Mouse (Mus musculus): ENCODE data around the gene Mrpl20. TPM values are rescaled to one million over a fixed set of nuclear protein-coding genes. Genes with fewer than 3 reads are reported as not detected.

Mrpl20 gene
- polyA plus RNA-seq, 1 experiment from 2014 or later: 227 TPM

GRCm38 (mm10) chr4:155833234-155833633, 30.6 kb downstream of the Mrpl20 start:
- Histone ChIP-seq H3K4me1 (replicated peaks) (peaks cover 40% of the 10 kb centered on the region), H3K4me3 (replicated peaks) (peak overlapping the region; percentile 94; the same call in 1 of the 2 replicates), H3K9me3 (replicated peaks) (no peaks in the 10 kb centered on the region), H3K9ac (0 out of 2 replicates have a peak overlapping the region, but pooled peaks have one; percentile 94), H3K27ac (peak overlapping the region; percentile 34), H3K27me3 (0 out of 2 replicates have a peak, but pooled peaks cover 3% of the 10 kb centered on the region), H3K4me2 (peak overlapping the region; percentile 92), H3K36me3 (peaks cover 17% of the 10 kb centered on the region)
- 80% methylated on average over 4 of the region's 4 CpGs for WGBS (ENCODE audit: insufficient replicate concordance)
- no peak for ATAC-seq (ENCODE audit: low read depth)
- DNase-seq: no peak

GRCm38 (mm10) chr4:155833836-155834235, 31.2 kb downstream of the Mrpl20 start:
- H3K4me3 ChIP-seq (replicated peaks): no peak overlapping the region
- H3K4me2 ChIP-seq: peak overlapping the region; percentile 92; the same call in 1 of the 2 replicates
- no peaks in the 10 kb centered on the region for H3K9me3 ChIP-seq (replicated peaks)
- DNase-seq (peak; percentile 60), ATAC-seq (ENCODE audit: low read depth) (no peak)
- H3K4me1 ChIP-seq (replicated peaks): peaks cover 46% of the 10 kb centered on the region
- H3K9ac ChIP-seq: peak overlapping the region; percentile 5; the same call in 1 of the 2 replicates
- H3K27me3 ChIP-seq: 0 out of 2 replicates have a peak, but pooled peaks cover 3% of the 10 kb centered on the region
- WGBS (ENCODE audit: insufficient replicate concordance): 46% methylated on average over 2 of the region's 2 CpGs
- peak overlapping the region; percentile 34; the same call in 1 of the 2 replicates for H3K27ac ChIP-seq
- peaks cover 13% of the 10 kb centered on the region for H3K36me3 ChIP-seq

GRCm38 (mm10) chr4:155837404-155838010, 34.8 kb downstream of the Mrpl20 start:
- ATAC-seq (ENCODE audit: low read depth) (no peak), DNase-seq (no peak)
- Histone ChIP-seq H3K4me1 (replicated peaks) (peaks cover 58% of the 10 kb centered on the region), H3K9me3 (replicated peaks) (no peaks in the 10 kb centered on the region), H3K4me3 (replicated peaks) (no peak overlapping the region), H3K27me3 (peaks cover 34% of the 10 kb centered on the region), H3K36me3 (peaks cover 11% of the 10 kb centered on the region), H3K4me2 (no peak overlapping the region), H3K9ac (no peak overlapping the region), H3K27ac (no peak overlapping the region)
- 29% methylated on average over 11 of the region's 11 CpGs for WGBS (ENCODE audit: insufficient replicate concordance)

- no peak overlapping the region for H3K4me2 ChIP-seq
Observed at GRCm38 (mm10) chr4:155838187-155839153, 35.8 kb downstream of the Mrpl20 start.

DNA sequence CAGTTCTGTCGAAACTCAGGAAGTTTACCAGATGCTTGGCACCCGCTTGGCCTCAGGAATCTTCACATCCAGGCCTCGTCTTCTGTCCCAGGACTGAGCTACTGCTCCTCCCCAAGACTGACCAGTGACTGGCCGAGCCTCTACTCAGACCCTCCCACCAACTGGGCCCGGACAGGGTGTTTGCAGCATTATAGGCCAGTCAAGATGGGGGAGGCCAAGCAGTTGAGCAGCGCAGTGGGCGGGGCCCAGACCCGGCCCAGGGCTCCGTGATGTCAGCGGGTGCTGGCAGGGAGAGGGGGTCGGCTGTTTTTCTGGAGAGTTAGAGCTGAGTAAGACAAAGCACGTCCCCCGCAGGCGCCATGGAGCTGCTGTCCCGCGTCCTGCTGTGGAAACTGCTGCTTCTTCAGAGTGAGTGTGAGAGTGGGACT, 36.8 kb downstream of the Mrpl20 start, which contains the start of gene Mxra8:
TSS of gene Mxra8 (plus strand) at position 198 of the 428 bp plus-strand sequence.
- peak within 1 kb of the TSS; percentile 85 for H3K4me2 ChIP-seq
- peaks cover 47% of the 10 kb centered on the region for H3K27me3 ChIP-seq
- WGBS (ENCODE audit: insufficient replicate concordance): 21% methylated on average over 16 of the region's 16 CpGs
- DNase-seq (peak; percentile 58), ATAC-seq (ENCODE audit: low read depth) (peak; percentile 49)
- H3K4me1 ChIP-seq (replicated peaks): peaks cover 40% of the 10 kb centered on the region
- peak within 1 kb of the TSS; percentile 61 for H3K4me3 ChIP-seq (replicated peaks)
- H3K9me3 ChIP-seq (replicated peaks): no peaks in the 10 kb centered on the region
- peak within 1 kb of the TSS; percentile 74 for H3K9ac ChIP-seq
- H3K27ac ChIP-seq: peak within 1 kb of the TSS; percentile 2
- H3K36me3 ChIP-seq: no peaks in the 10 kb centered on the region

More at GRCm38 (mm10) chr4:155838187-155839153, 35.8 kb downstream of the Mrpl20 start:
- no peak overlapping the region for H3K9ac ChIP-seq
- DNase-seq: no peak
- H3K27ac ChIP-seq: peak overlapping the region; percentile 2
- H3K27me3 ChIP-seq: peaks cover 44% of the 10 kb centered on the region
- H3K4me1 ChIP-seq (replicated peaks): peaks cover 49% of the 10 kb centered on the region
- H3K9me3 ChIP-seq (replicated peaks): no peaks in the 10 kb centered on the region
- H3K4me3 ChIP-seq (replicated peaks): no peak overlapping the region
- ATAC-seq (ENCODE audit: low read depth): no peak
- WGBS (ENCODE audit: insufficient replicate concordance): 45% methylated on average over 8 of the region's 8 CpGs
- H3K36me3 ChIP-seq: peaks cover 2% of the 10 kb centered on the region; the same call in 1 of the 2 replicates

- 20% methylated on average over 8 of the region's 8 CpGs for WGBS (ENCODE audit: insufficient replicate concordance)
- DNase-seq: no peak
- Histone ChIP-seq H3K9me3 (replicated peaks) (no peaks in the 10 kb centered on the region), H3K4me3 (replicated peaks) (peak overlapping the region; percentile 61), H3K4me2 (peak overlapping the region; percentile 85), H3K9ac (peak overlapping the region; percentile 74), H3K4me1 (replicated peaks) (peaks cover 40% of the 10 kb centered on the region), H3K36me3 (no peaks in the 10 kb centered on the region), H3K27ac (no peak overlapping the region), H3K27me3 (peaks cover 47% of the 10 kb centered on the region)
- no peak for ATAC-seq (ENCODE audit: low read depth)
Observed at GRCm38 (mm10) chr4:155840076-155841002, 37.7 kb downstream of the Mrpl20 start.

DNA sequence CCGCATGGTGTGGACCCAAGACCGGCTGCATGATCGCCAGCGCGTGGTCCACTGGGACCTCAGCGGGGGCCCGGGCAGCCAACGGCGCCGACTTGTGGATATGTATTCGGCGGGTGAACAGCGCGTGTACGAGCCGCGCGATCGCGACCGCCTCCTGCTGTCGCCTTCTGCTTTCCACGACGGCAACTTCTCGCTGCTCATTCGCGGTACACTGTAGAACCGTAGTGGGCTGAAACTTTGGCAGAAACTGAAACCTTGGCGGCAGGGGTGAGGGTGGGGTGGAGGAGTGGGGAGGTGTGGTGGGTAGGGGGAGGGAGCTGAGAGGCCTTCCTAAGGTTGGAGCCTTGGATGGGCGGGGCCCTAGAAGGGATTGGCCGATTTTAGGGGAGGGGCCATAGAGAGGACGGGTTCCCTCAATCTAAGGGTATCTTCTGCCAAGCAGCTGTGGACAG, 38.4 kb downstream of the Mrpl20 start:
- no peaks in the 10 kb centered on the region for H3K36me3 ChIP-seq
- H3K27me3 ChIP-seq: peaks cover 47% of the 10 kb centered on the region
- peak overlapping the region; percentile 74 for H3K9ac ChIP-seq
- H3K4me2 ChIP-seq: peak overlapping the region; percentile 85
- no peak overlapping the region for H3K27ac ChIP-seq
- DNase-seq: peak; percentile 68
- WGBS (ENCODE audit: insufficient replicate concordance): 1% methylated on average over 32 of the region's 32 CpGs
- H3K4me3 ChIP-seq (replicated peaks): peak overlapping the region; percentile 61
- peaks cover 40% of the 10 kb centered on the region for H3K4me1 ChIP-seq (replicated peaks)
- no peaks in the 10 kb centered on the region for H3K9me3 ChIP-seq (replicated peaks)
- peak; percentile 84 for ATAC-seq (ENCODE audit: low read depth)

DNA sequence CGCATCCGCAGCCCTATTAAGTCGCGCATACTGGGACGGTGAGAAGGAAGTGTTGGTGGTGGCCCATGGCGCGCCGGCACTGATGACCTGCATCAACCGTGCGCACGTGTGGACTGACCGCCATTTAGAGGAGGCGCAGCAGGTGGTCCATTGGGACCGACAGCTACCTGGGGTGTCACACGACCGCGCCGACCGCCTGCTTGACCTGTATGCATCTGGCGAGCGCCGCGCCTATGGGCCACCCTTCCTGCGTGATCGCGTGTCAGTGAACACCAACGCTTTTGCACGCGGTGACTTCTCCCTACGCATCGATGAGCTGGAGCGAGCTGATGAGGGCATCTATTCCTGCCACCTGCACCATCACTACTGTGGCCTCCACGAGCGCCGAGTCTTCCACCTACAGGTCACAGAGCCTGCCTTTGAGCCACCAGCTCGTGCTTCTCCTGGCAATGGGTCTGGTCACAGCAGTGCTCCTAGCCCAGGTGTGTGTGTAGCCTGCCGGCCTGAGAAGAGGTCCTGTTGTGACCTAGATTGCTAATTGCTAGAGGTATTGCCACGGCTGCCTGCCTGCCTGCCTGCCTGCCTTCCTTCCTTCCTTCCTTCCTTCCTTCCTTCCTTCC, 39.1 kb downstream of the Mrpl20 start:
- H3K27ac ChIP-seq: no peak overlapping the region
- H3K4me2 ChIP-seq: peak overlapping the region; percentile 85
- H3K27me3 ChIP-seq: peaks cover 47% of the 10 kb centered on the region
- no peak for DNase-seq
- peak overlapping the region; percentile 61 for H3K4me3 ChIP-seq (replicated peaks)
- no peak overlapping the region for H3K9ac ChIP-seq
- H3K4me1 ChIP-seq (replicated peaks): peaks cover 45% of the 10 kb centered on the region
- H3K9me3 ChIP-seq (replicated peaks): no peaks in the 10 kb centered on the region
- no peak for ATAC-seq (ENCODE audit: low read depth)
- no peaks in the 10 kb centered on the region for H3K36me3 ChIP-seq
- WGBS (ENCODE audit: insufficient replicate concordance): 46% methylated on average over 38 of the region's 38 CpGs

GRCm38 (mm10) chr4:155843231-155843630, 40.6 kb downstream of the Mrpl20 start:
- Histone ChIP-seq H3K4me2 (no peak overlapping the region), H3K4me3 (replicated peaks) (no peak overlapping the region), H3K27ac (no peak overlapping the region), H3K36me3 (no peaks in the 10 kb centered on the region), H3K9ac (no peak overlapping the region), H3K27me3 (peaks cover 44% of the 10 kb centered on the region), H3K9me3 (replicated peaks) (no peaks in the 10 kb centered on the region), H3K4me1 (replicated peaks) (peaks cover 45% of the 10 kb centered on the region)
- ATAC-seq (ENCODE audit: low read depth) (no peak), DNase-seq (no peak)
- WGBS (ENCODE audit: insufficient replicate concordance): 74% methylated on average over 5 of the region's 5 CpGs
